Mouse (Mus musculus): ENCODE results near the gene Irgm2.

Gene Irgm2

GRCm38 (mm10) chr11:58263516-58263915 is 64.1 kb downstream of the Irgm2 start:
- no peak for DNase-seq

GRCm38 (mm10) chr11:58264546-58264945 is 65.1 kb downstream of the Irgm2 start:
- no peak for DNase-seq

- DNase-seq = no peak
Measured at GRCm38 (mm10) chr11:58268285-58268684, 68.9 kb downstream of the Irgm2 start.

Data from lung, postnatal 4 days (tissue).